Mouse (Mus musculus) liver, adult 2 months (tissue): ENCODE results near the gene Chrnb2. TPM values are rescaled to one million over a fixed set of nuclear protein-coding genes. Genes with fewer than 3 reads are reported as not detected.

Experiments
- DNase-seq: peaks from one replicate; pipeline ENCODE4 v3.0.0-alpha.2; 2011; ENCODE audit warnings: low read depth, low spot score; ENCODE audit errors: extremely low read depth
- H3K27ac ChIP-seq: fragments of 200-500 bp; replicated peaks from 2 replicates; pipeline ENCODE4 v1.5.1; 2012; ENCODE audit warnings: low read depth, mild to moderate bottlenecking, control low read depth, inconsistent platforms, low read length; ENCODE audit not compliant: insufficient read depth
- H3K27me3 ChIP-seq: fragments of 200-500 bp; 2 replicates; pipeline ENCODE4 v1.6.1; 2012; ENCODE audit warnings: mild to moderate bottlenecking, moderate library complexity, low read length, inconsistent platforms; ENCODE audit not compliant: control insufficient read depth, insufficient read depth
- H3K36me3 ChIP-seq: fragments of 200-500 bp; 2 replicates; pipeline ENCODE4 v1.6.1; 2012; ENCODE audit warnings: low read length, inconsistent platforms; ENCODE audit not compliant: control insufficient read depth, insufficient read depth
- H3K4me1 ChIP-seq: fragments of 200-500 bp; 2 replicates; pipeline ENCODE4 v1.6.1; 2011; ENCODE audit warnings: low read length; ENCODE audit not compliant: control insufficient read depth, insufficient read depth
- H3K4me3 ChIP-seq: fragments of 200-500 bp; 2 replicates; pipeline ENCODE4 v1.5.1; 2011; ENCODE audit warnings: low read depth, mild to moderate bottlenecking, control low read depth, low read length, moderate library complexity; ENCODE audit not compliant: insufficient read depth
- H3K79me2 ChIP-seq: fragments of 200-500 bp; 2 replicates; pipeline ENCODE4 v1.6.1; 2012; ENCODE audit warnings: inconsistent platforms, mild to moderate bottlenecking, low read length, moderate library complexity; ENCODE audit not compliant: control insufficient read depth, insufficient read depth
- H3K9ac ChIP-seq: fragments of 200-500 bp; 2 replicates; pipeline ENCODE4 v1.6.1; 2012; ENCODE audit warnings: low read depth, mild to moderate bottlenecking, control low read depth, inconsistent platforms, low read length
- CTCF ChIP-seq: fragments of 200-500 bp; IDR thresholded peaks from 2 replicates; pipeline ENCODE4 v1.5.1; 2011; ENCODE audit warnings: low read depth, low read length, control low read depth
- POLR2A ChIP-seq: fragments of 200-500 bp; IDR thresholded peaks from 2 replicates; pipeline ENCODE4 v1.6.1; 2011; ENCODE audit warnings: low read length, control low read depth; ENCODE audit not compliant: insufficient read depth; ENCODE audit errors: extremely low read depth
- WGBS: fragments of 180-500 bp; shearing (Covaris S2); methylation state at CpG from one replicate; pipeline ENCODE4 v1.1.7; 2018; 5-methylcytosine and 5-hydroxymethylcytosine counted together
- polyA plus RNA-seq: library from polyadenylated mRNA; depleted of rRNA; stranded (reverse); fragments of >200 nt; gene quantifications from 2 replicates; pipeline ENCODE4 v1.2.3, GENCODE M21; 2012; rRNA removed
- total RNA-seq: library from RNA; depleted of rRNA; stranded (reverse); fragments of >200 nt; gene quantifications from 2 replicates; pipeline ENCODE4 v1.2.3, GENCODE M21; 2014; rRNA removed

Chrnb2 gene
- total and polyA plus RNA-seq, 2 experiments = 0.28 to 0.42 TPM

DNA sequence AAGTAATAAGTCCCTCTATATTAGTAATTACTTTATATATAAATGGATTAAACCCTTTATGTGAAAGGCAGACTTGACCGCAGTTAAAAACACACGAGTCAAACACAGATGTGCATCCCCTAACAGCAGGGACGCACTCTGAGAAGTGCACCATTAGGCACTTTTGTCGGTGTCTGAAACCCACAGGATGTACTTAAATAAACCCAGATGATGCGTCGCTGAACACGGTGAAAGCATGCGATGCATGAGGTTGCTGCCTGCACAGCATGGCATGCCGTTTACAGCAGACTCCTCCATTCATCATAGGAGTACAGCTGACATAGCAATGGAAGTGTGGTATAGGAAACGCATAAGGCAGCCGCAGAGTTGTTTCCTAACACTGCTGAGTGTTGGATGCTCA is 64.0 kb downstream of the Chrnb2 start:
- DNase-seq = no peak
- Histone ChIP-seq H3K27ac (no peak overlapping the region), H3K79me2 (no peaks in the 10 kb centered on the region), H3K9ac (no peak overlapping the region), H3K4me1 (no peaks in the 10 kb centered on the region), H3K4me3 (no peak overlapping the region), H3K27me3 (0 out of 2 replicates have a peak, but pooled peaks cover 2% of the 10 kb centered on the region), H3K36me3 (no peaks in the 10 kb centered on the region)
- WGBS = 87% methylated on average over 11 of the region's 11 CpGs
- TF ChIP-seq POLR2A (no peak), CTCF (no peak)

- H3K9ac ChIP-seq = no peak overlapping the region
- H3K79me2 ChIP-seq = no peaks in the 10 kb centered on the region
- no peaks in the 10 kb centered on the region for H3K4me1 ChIP-seq
- H3K36me3 ChIP-seq = no peaks in the 10 kb centered on the region
- TF ChIP-seq POLR2A (no peak), CTCF (no peak)
- DNase-seq = no peak
- no peak overlapping the region for H3K27ac ChIP-seq
- WGBS = 83% methylated on average over 1 of the region's 1 CpGs
- H3K4me3 ChIP-seq = no peak overlapping the region
- 0 out of 2 replicates have a peak, but pooled peaks cover 2% of the 10 kb centered on the region for H3K27me3 ChIP-seq
These were observed 65.5 kb downstream of the Chrnb2 start for GRCm38 (mm10) chr3:89698958-89699357.

Other genes starting within 250 kb of the Chrnb2 start
- under 0.01 and 0.13 TPM in 2 replicates for gene Kcnn3, start 244.5 kb downstream of the Chrnb2 start, total RNA-seq
- 0.06 TPM in 1 of 2 replicates, not detected in the other for gene Kcnn3, start 244.5 kb downstream of the Chrnb2 start, polyA plus RNA-seq
- 10.3 and 12.6 TPM in 2 replicates for gene Adar, start 49.6 kb downstream of the Chrnb2 start, total RNA-seq
- gene Adar, start 49.6 kb downstream of the Chrnb2 start, polyA plus RNA-seq = 9.4 and 14.4 TPM in 2 replicates
- gene Ube2q1, start 9.0 kb upstream of the Chrnb2 start, total RNA-seq = 12.5 and 16.6 TPM in 2 replicates
- 9.1 and 10.0 TPM in 2 replicates for gene Ube2q1, start 9.0 kb upstream of the Chrnb2 start, polyA plus RNA-seq
- 2.3 and 2.5 TPM in 2 replicates for gene She, start 66.7 kb upstream of the Chrnb2 start, total RNA-seq
- gene She, start 66.7 kb upstream of the Chrnb2 start, polyA plus RNA-seq = 0.78 TPM in 2 replicates
- gene Il6ra, start 148.6 kb upstream of the Chrnb2 start, total RNA-seq = 15.4 and 19.7 TPM in 2 replicates
- 10.1 and 10.5 TPM in 2 replicates for gene Il6ra, start 148.6 kb upstream of the Chrnb2 start, polyA plus RNA-seq
- 2.3 and 2.6 TPM in 2 replicates for gene Atp8b2, start 198.9 kb upstream of the Chrnb2 start, total RNA-seq
- gene Atp8b2, start 198.9 kb upstream of the Chrnb2 start, polyA plus RNA-seq = 2.2 and 4.0 TPM in 2 replicates
- gene Hax1, start 234.1 kb upstream of the Chrnb2 start, total RNA-seq = 82.1 and 86.1 TPM in 2 replicates
- gene Hax1, start 234.1 kb upstream of the Chrnb2 start, polyA plus RNA-seq = 68.6 and 70.2 TPM in 2 replicates